Mouse (Mus musculus): ENCODE results near the gene H6pd.
"Not testable (repeated sequence)": the region's sequence is repeated elsewhere in the genome, so short reads cannot be mapped to it uniquely, and the experiment has no call there.

Gene H6pd

DNA sequence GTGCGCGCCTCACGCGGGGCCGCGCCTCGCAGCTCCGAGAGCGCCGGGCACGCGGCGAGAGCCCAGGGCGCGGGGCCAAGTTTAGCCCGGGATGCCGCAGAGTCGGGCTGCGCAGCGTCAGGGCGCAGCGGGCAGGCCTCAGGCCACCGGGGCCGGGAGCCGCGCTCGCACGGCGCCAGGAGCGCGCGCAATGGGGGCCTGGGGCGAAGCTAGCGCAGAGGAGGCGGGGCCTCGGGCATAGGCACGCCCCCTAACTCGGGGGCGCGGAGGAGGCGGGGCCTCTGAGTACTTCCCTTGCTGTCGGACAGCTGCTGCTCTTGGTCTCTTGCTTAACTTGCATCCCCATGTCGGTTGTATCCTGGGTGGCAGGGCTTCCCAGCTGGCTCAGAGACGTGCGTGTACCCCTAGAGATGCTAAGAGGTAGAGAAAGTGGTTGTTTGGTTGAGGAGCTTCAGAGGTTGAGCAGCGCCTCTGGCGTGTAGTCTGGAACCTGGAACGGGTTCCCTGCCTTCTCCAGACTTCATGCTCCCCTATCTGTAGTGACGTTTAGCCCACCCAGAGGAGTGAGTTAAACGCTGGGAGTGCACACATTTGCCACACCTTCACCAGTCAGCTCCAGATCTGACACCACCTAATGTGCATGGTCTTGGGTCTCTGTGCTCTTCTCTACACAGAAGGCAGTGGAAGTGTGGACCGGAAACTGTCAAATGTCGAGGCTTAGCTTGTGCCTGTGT is at the start of gene H6pd:
TSS of gene H6pd (minus strand) at position 171 of the 734 bp plus-strand sequence.
- DNase-seq (ENCODE audit: low spot score): peak; percentile 77

DNA sequence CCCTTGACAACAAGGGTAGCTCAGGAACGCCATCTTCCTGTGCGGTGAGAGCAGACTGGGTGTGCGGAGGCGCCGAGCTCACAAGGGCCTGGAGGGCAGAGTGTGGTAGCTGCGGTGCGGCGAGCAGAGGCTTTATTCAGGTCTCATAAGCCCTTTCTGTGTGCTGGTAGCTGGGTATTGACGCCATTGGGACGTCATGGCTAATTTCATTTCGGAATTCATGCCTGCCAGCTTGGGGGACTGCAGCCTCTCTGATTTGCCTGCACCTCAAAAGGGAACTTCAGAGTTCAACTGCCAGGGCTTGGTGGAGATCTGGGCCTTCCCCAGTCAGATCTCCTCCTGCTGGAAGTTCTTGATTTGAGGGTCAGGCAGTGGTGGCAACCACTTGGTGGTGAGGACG is 48.9 kb upstream of the H6pd start:
- no peak for DNase-seq (ENCODE audit: low spot score)

DNA sequence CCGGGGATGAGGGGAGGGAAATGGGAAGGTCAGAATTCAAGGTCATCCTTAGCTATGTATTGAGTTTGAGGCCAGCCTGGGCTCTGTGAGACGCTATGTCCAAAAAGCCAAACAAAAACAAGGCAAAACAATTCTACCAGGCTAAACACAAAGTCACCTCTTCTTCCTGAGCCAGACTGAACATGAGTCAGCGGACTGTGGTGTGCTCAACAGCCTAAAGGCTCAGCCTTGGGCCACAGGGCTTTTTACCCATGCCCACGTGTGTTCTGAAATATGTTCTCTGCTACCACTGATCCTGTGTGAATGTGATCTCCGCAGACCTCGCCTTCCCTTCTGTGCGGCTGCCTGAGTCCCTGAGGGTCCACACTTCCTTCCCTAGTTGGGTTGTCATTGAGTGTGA is 47.3 kb upstream of the H6pd start:
- no peak for DNase-seq (ENCODE audit: low spot score)

DNA sequence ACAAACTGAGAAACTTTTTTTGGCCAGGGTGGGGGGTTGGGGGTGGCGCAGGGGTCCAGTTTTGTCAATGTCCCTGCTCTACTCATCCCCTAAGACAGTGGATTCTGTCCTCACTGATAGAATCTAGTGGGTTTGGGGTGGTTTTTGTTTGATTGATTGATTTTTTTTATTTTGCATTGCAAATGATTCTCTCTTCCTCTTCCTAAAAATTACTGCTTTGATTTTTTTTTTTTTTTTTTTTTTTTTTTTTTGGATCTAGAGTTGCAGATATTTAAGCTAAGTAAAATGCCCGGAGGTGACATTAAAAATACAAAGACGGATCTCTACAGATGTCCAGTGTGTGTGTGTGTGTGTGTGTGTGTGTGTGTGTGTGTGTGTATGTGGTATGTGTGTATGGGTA is 43.6 kb upstream of the H6pd start:
- no peak for DNase-seq (ENCODE audit: low spot score)

DNA sequence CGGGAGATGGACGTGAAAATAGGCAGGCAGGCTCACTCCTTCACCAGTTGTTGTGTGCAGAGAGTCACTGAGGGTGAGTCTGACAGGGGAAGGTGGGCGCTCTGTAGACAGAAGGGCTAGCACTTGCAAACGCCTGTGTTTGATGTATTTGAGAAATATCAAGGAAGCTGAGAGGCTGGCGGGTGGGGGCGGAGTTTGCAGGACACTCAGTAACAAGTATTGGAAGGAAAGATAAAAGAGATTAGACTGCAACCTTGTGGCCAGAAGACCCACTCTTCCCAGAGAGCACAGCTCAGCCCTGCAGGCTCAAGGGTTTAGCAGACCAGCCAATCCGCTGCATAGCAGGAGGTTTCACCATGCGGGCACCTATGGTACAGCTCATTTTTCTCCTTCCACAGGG is 42.7 kb upstream of the H6pd start:
- DNase-seq (ENCODE audit: low spot score): no peak

DNA sequence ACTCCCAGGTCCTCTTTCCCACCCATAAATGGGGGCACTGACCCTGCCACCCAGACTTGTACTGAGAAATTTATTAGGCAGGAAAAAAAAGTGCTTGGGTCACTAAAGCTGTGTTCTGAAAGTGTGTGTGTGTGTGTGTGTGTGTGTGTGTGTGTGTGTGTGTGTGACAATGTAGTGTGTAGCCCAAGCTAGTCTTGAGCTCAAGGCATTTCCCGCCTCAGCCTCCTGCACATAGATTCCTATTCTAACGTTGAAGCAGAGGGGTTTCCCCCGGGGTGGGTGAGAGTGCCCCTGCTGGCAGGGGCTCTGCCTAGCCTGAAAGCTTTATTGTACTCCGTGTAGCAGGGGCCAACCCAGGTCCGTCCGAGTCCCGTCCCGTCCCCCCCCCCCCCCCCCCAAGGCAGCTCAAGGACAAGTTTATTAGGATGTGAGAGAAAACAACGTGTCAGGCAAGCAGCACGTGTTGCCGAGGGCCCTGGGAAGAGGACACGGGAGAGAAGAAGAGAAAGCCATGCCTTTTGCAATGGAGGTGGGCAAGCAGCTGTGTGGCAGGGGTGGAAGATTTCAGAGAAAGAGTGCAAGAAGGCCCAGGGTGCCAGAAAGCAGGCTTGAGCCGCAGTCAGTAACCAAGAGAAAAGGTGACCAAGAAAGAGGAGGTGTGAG is 40.9 kb upstream of the H6pd start:
- no peak for DNase-seq (ENCODE audit: low spot score)

DNA sequence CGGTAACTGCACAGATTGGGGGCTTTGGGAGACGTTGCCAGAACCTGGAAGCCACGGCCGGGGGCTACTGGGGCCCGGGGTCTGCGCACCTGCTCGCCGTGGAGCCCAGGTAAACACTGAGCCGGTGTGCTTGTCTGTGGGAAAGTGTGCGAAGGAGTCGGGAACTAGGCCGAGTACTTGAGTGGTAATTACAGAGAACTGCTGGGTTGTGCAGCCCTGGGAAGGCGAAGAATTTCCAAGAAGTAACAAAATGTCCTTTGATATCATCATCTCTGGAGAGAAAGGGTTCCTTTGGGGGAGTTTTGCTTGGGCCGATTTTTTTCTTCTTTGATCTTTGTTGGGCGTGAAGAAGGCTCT is 40.3 kb upstream of the H6pd start:
- DNase-seq (ENCODE audit: low spot score): no peak

DNA sequence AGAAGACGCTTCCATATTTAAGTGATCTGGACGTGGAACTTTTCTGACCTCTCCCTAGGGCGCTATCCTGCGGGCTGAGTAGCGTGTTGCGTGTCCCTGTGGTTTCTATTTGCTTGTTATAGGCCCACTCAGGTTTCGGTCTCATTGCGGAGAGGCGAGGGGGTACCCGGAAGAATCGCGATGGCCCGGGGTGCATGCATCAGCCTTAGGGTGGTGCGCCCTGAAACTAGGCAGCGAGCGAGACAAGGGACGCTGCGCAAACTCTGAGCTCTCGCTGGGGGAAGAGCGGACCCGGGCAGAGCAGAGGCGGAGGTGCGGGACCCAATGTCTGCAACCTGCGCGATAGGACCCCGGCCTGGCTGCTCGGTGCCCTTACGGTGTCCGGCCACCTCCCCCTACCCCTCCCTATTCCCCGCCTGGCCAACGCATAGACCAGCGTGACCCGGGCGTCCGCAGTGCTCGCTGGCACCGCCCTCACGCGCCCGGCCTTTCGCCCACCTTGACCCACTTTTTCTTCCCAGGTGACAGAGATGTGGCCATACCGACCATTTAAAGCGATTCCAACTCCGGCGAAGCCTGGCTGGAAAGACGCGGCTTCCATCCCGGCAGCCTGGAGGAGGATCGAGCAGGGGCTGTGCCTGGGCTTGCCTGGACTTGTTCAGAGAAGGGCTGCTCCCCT is 39.8 kb upstream of the H6pd start:
- DNase-seq (ENCODE audit: low spot score): no peak

DNA sequence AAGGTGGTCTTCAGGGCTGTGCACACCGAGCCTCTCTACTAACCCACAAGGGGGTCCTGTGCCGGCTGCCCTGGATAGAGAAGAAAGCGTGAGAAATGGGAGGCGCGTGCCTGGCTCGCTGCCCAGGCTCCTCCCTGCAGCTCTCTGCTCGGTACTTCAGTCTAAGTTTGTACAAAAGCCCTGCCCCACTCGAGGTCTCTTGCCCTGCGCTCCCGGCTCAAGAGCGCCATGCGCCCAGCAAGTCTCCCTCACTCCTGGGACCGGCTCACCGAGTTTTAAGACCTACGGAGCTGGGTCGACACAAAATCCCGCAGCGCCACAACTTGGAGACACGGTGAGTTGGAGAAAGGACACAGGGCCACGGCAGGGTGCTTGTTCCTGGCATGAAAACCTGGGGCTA is 39.2 kb upstream of the H6pd start:
- DNase-seq (ENCODE audit: low spot score): no peak

DNA sequence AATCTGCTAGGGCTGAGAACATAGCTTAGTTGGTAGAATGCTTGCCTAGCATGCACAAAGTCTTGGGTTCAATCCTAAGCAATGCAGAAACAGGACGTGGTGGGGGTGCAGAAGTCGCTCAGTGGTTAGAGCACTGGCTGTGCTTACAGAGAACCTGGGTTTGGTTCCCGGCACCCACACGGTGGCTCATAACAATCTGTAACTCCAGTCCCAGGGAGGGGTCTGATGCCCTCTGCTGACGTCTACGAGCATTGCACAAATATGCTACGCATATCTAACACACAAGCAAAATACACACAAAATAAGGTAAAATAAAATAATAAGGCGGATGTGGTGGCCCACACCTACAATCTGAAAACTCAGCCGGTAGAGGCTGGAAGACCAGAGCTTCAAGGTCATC is 34.8 kb upstream of the H6pd start:
- DNase-seq (ENCODE audit: low spot score): no peak

DNA sequence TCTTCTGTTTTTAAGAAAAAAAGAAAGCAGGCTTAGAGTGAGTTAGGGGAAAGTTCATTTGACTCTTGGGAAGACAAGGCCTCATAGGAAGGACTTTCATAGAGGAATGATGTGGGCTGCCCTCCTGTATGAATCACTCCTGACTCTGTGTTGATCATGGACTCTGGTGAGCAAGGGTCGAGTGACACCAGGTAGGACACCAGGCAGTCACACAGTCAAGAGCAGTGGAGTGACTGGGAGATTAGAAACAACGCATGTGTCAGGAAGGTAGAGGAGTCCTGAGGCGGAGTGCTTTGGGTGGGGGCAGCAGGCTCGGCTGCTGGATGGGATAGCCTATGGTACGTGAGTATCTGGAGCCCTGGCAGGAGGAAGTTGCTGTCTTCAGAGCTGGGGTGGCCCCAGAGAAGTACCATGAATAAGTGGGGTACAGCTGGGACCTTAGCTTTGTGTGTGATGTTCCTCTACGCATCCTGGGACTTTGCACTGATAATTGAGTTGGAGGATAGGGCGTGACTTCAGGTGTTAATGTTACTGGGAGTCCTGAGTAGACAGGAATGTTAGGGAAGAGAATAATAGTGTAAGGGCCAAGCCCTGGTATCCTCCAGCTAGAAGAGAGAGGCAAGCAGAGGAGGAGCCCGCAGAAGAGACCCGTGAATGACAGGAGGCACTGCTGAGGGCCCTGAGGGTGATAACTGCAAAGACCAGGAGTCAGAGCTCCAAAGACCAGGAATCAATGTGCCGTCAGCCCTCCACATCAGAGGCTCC is 32.7 kb upstream of the H6pd start:
- no peak for DNase-seq (ENCODE audit: low spot score)

DNA sequence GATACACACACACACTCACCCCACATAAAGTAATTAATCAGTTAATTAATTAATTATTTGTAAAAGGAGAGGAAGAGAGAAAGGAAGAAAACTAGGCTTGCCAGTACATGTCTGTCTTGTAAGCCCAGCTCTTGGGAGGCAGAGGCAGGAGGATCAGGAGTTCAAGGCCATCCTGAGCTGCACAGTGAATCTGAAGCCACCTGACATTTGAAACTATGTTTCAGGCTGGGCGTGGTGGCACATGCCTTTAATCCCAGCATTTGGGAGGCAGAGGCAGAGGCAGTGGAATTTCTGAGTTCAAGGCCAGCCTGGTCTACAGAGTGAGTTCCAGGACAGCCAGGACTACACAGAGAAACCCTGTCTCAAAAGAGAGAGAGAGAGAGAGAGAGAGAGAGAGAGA is 32.0 kb upstream of the H6pd start:
- DNase-seq (ENCODE audit: low spot score): not testable (repeated sequence)

DNA sequence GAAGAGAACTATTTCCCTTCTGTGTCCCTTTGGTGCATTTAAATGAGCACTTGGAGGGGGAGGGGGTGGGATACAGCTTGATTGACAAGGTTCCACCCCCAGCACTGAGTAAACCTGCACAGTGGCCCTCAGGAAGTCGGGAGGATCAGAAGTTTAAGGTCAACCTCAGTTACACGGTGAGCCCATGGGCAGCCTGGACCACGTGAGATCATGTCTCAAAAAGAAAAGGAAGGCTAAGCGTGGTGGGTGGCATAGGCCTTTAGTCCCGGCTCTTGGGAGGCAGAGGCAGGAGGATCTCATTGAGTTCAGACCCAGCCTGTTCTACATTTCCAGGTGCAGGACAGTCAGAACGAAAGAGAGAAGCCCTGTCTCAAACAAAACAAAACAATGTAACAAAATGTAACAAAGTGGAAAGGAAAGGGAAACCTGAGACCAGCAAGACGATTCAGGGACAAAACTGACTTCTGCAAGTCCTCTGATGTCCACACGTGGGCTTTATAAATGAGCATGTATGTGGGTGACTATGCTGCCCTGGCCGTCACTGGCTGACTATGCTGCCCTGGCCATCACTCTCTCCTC is 31.3 kb upstream of the H6pd start:
- no peak for DNase-seq (ENCODE audit: low spot score)

DNA sequence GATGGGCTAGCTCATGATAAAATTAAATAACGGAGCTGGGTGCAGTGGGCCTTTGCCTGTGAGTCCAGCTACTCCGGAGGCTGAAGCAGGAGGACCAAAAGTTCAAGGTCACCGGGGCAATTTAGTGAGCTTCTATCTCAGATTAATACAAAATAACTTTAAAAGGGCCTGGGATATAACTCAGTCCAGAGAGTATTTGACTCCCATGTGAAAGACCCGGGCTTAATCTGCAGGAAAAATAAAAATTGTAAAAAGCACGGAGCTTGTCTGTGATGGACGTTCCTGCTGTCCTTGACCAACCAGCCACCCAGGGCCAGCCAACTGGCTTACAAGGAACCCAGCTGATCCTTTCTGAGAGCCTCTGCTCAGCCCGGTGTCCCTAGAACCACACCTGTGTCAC is 29.7 kb upstream of the H6pd start:
- no peak for DNase-seq (ENCODE audit: low spot score)

DNA sequence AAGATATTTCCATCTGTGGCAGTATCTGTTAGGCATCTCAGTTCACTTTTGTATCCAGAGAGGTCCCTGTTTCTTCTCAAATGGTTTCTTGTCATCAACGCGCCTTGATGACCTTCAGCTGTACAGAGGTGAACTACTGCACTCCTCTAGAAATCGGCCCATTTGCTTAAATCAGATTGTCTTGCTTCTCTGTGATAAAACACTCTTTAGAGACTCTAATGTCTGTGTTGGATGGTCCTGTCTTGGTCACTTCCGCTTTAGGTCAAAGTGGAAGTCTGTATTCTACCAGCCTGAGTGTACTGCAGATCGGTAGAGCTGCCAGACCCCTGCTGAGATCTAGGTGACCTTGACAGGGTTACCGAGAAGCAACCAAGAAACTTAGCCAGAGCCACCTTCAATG is 27.3 kb upstream of the H6pd start:
- no peak for DNase-seq (ENCODE audit: low spot score)

DNA sequence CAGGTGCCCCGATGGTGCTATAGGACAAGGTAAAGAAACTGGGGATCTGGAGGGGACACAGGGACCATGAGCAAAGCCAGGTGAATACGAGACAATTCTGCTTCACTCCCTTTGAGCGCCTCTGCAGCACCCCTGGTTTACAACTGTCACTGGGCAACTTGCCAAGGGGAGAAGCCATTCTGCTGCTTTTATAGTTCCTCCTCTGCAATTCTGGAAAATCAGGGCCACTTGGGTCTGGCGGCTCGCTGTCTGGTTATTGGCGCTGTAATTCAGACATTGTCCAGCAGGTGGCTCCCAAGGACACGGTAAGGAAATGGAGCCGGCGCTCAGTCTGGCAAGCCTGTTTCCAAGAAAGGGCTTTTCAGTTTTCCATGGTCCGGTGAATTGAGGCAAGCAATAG is 26.5 kb upstream of the H6pd start:
- DNase-seq (ENCODE audit: low spot score): peak; percentile 66

DNA sequence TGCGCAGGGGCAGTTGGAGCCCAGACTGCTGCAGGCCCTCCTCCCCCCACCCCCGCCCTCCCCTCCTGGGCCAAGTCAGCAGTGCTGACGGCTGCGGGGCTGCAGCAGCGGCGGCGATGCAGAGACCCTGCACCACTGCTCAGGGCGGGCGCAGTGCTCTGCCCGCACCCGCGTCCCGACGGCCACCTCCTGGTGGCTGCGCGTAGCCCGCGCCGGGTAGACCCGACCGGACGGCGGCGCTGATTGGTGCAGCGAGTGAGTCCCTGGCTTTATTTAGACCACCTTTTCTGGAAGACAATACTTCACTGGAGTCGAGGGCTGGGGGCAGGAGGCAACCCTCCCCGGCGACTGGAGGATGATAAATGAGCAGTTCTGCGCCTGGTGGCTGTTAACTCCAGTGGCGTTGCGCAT is 24.4 kb upstream of the H6pd start:
- no peak for DNase-seq (ENCODE audit: low spot score)

DNA sequence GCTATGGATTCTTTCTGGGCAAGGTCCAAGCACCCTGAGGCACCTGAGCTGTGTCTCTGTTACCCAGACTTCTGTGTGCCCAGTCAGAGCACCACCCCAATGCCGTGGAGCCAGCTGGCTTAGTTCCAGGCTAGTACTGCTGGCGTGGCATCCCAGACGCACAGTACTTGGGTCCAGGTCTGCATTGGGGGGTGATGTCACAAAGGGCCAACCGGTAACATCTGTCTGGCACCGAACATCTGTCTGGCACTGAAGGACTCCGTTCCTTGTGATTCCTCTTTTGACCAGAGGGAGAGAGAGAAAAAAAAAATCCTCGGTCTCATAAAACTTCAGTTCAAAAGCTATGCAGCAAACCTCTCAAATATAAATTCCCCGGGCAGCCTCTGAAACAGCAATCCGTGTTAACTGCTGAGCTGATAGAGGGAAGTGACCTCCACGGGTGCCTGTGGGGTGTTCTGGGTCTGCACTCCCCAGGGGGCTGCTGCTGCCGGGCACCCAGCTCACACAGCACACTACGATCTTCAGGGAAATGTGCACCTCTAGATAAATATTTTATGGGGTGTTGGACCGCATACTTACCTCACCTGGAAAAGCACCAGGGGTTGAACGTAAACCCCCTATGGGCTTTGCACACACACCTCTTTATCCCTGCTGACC is 22.5 kb upstream of the H6pd start:
- DNase-seq (ENCODE audit: low spot score): no peak

DNA sequence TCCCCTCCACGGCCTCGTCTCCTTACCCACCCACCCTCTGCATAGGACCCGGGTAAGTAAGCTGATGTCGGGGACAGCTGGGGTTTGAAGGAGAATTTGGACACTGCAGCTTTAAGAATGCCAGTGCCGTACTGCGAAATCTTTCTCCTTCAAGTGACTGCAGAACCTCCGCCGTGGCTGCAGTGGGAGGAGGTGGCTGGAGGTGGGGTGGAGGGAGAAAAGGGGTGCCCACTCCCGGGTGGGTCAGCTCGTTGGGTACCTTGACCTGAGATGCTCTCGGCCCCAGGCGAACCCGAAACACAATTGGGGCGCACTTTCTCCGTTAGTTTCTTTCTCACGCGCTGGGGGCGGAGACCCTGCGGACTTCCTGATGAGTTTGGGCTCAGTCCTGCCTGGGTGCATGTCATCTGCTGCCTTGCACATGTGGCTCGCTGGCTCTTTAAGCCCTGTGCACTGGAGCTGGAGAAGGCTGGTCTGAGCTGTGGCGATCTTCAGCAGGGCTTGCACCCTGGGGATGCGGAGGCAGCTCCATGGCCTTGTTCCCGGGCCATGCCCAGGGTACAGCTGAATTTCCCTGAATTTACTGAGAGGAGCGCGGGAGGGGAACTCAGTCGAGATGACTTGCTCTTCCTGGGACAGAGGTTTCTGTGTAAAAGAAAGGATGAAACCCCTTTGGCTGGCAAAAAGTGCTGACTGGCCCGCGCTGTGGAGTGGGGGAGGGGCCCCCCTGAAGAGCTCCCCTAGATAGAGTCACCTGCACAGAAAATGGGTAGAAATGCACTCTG is 21.8 kb upstream of the H6pd start:
- no peak for DNase-seq (ENCODE audit: low spot score)

DNA sequence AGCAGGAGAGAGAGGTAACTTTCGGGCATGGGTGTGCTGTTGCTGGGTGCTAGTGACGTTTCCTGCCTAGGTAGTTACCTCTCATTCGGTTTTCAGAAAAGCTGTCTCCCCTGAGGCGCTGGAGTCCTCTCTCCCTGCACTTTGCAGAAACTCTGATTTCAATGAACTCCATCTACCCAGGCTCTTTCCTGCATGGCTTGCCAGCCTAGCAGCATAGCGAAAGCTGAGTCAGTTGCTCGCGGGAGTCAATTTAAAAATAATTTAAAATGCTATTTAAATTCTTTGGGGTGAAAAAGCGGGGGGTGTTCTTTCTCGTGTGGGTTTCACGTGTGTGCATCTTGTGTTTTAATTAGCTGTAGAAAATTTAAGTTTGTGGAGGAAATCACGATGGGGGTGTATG is 21.1 kb upstream of the H6pd start:
- no peak for DNase-seq (ENCODE audit: low spot score)

DNA sequence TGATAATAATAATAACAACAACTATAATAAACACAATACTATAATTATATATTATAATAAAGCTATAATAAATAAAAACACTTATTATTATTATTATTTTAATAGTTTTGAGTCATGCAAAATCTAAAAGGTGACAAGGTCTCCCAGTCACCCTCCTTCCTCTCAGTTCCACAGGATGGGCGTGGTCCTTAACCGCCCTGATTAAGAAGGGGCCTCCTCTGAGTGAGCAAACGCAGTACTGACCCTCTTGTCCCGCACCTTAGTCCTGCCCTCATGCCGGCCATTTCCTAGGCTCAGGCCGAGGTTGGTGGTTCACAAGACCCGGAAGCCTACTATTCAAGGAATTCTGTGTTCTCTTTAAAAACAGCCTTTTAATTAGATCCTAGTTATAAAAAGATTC is 14.7 kb upstream of the H6pd start:
- no peak for DNase-seq (ENCODE audit: low spot score)

All from c-Kit-positive CD71-positive TER-119-positive erythroid progenitor cells, embryonic 14.5 days (primary cell).